25 mouse cellular contexts compared by ENCODE assay signal in the genomic region with DNA sequence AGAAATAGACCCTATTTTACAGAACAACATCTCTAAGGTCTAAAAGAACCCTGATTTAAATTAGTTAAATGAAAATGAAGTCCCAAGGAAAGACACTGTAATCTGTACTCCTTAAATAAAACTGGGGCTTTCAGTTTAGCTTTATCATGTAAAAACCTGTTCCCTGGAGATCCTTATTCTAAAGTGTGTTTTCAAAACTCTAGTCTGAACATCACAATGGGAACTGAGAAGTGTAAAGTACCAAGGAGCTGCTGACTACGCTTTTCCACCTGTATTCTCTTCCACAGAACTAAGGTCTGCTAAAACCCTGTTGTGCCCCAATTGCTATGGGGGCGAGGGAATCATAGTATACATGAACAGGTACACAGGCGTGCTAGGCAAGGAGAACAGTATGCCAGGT. TPM values are rescaled to one million over a fixed set of nuclear protein-coding genes. Genes with fewer than 3 reads are reported as not detected.
DNase-seq lines count a peak whose midpoint lies in the region; ATAC-seq and TF ChIP-seq lines count a peak whose summit lies in the region.
"Had no signal": no experiment of that assay in that cellular context is flagged by ENCODE, and none has a peak within 500 bp of the region (broad histone marks: within the 10 kb centered on the region; RNA-seq: fewer than 3 reads in every experiment).

No protein-coding gene starts in this region.

- no peaks in the 10 kb centered on the region for H3K27me3 ChIP-seq in liver, embryonic 12.5 days (replicated peaks)
- H3K27me3 ChIP-seq in E14TG2a.4 (ENCODE audit: insufficient read depth, low read length): no peaks in the 10 kb centered on the region
- H3K27me3 ChIP-seq: embryonic facial prominence, embryonic 12.5 days; forebrain, embryonic 15.5 days; heart, embryonic 15.5 days; hindbrain, embryonic 13.5 days; Patski had no signal

- H3K36me3 ChIP-seq in liver, embryonic 12.5 days: peaks cover 56% of the 10 kb centered on the region
- H3K36me3 ChIP-seq in E14TG2a.4 (ENCODE audit: insufficient read depth, low read length): peaks cover 78% of the 10 kb centered on the region
- H3K36me3 ChIP-seq: embryonic facial prominence, embryonic 12.5 days; forebrain, embryonic 15.5 days; heart, embryonic 15.5 days; hindbrain, embryonic 13.5 days had no signal

- no peak for TF ChIP-seq CTCF in E14TG2a.4 (conservative IDR thresholded peaks at IDR 0.05; ENCODE audit: low read length)

- H3K4me3 ChIP-seq in liver, embryonic 12.5 days: no peak overlapping the region
- H3K4me3 ChIP-seq in E14TG2a.4 (replicated peaks; ENCODE audit: low read length): peak overlapping the region; percentile 24; the same call in 1 of the 2 replicates
- H3K4me3 ChIP-seq: embryonic facial prominence, embryonic 12.5 days; forebrain, embryonic 15.5 days; heart, embryonic 15.5 days; hindbrain, embryonic 13.5 days had no signal

- peak overlapping the region; percentile 6; the same call in 1 of the 2 replicates for H3K9ac ChIP-seq in liver, embryonic 12.5 days
- H3K9ac ChIP-seq: embryonic facial prominence, embryonic 12.5 days; forebrain, embryonic 15.5 days; heart, embryonic 15.5 days; hindbrain, embryonic 13.5 days had no signal

- ATAC-seq in liver, embryonic 12.5 days: no peak
- ATAC-seq: forebrain, embryonic 15.5 days; hindbrain, postnatal 0 days; Patski had no signal

- no peak overlapping the region for H3K4me2 ChIP-seq in liver, embryonic 12.5 days
- H3K4me2 ChIP-seq: embryonic facial prominence, embryonic 12.5 days; forebrain, embryonic 15.5 days; heart, embryonic 11.5 days; heart, embryonic 15.5 days; hindbrain, embryonic 13.5 days had no signal

- H3K27ac ChIP-seq in liver, embryonic 12.5 days: peak overlapping the region; percentile 18; the same call in 1 of the 2 replicates
- H3K27ac ChIP-seq: embryonic facial prominence, embryonic 12.5 days; forebrain, embryonic 15.5 days; heart, embryonic 15.5 days; hindbrain, embryonic 13.5 days; hindbrain, postnatal 0 days had no signal

- H3K4me1 ChIP-seq in liver, embryonic 12.5 days: peaks cover 93% of the 10 kb centered on the region
- H3K4me1 ChIP-seq in E14TG2a.4 (replicated peaks; ENCODE audit: low read depth, low read length): peaks cover 96% of the 10 kb centered on the region

- 87% methylated on average over 3 of the region's 3 CpGs for WGBS in liver, embryonic 12.5 days (ENCODE audit: insufficient replicate concordance)

- DNase-seq in liver (no peak), R1 (ENCODE audit: low read depth, low spot score) (peak; percentile 72)
- DNase-seq in urinary bladder, postnatal 36 days (ENCODE audit: low spot score in 2 of 2): no peak
- DNase-seq in urinary bladder, postnatal 25 days (ENCODE audit: low spot score): no peak
- DNase-seq in kidney, postnatal 36 days: no peak
- DNase-seq: adrenal gland, adult 8-10 months; adrenal gland, postnatal 36 days; cerebellum, adult 11 months; cerebellum, adult 8-10 months; cerebellum, postnatal 14 days; gastrocnemius, postnatal 36 days; heart, adult 11 months; heart, postnatal 14 days had no signal

- no peaks in the 10 kb centered on the region for H3K9me3 ChIP-seq in liver, embryonic 12.5 days (replicated peaks)
- H3K9me3 ChIP-seq in E14TG2a.4 (ENCODE audit: low read length): no peaks in the 10 kb centered on the region
- H3K9me3 ChIP-seq: embryonic facial prominence, embryonic 12.5 days; forebrain, embryonic 15.5 days; heart, embryonic 15.5 days; hindbrain, embryonic 13.5 days had no signal

RNA-seq across cellular contexts. Expression of a gene that starts 43.5 kb away (rescaled TPM):
- polyA plus RNA-seq in liver, embryonic 12.5 days (2016; fragmentation: Nextera tagmentation; extraction: Ambion mirVana): not detected in 2 replicates
- polyA plus RNA-seq: brain, embryonic 14.5 days; C2C12; embryonic facial prominence, embryonic 12.5 days; forebrain, embryonic 11.5 days; forebrain, embryonic 15.5 days; heart, embryonic 11.5 days; heart, embryonic 15.5 days; hindbrain, embryonic 13.5 days; hindbrain, postnatal 0 days; Patski had no signal

RNA-seq across cellular contexts. Expression of a gene that starts 52.1 kb away (rescaled TPM):
- polyA plus RNA-seq in liver, embryonic 12.5 days (2016; fragmentation: Nextera tagmentation; extraction: Ambion mirVana): 55.7 and 56.5 TPM in 2 replicates
